Mouse (Mus musculus) embryonic facial prominence, embryonic 11.5 days (tissue): ENCODE data around the gene Mgll. TPM values are rescaled to one million over a fixed set of nuclear protein-coding genes. Genes with fewer than 3 reads are reported as not detected.

Source experiments
- ATAC-seq: fragments of 200-750 bp; cut with Nextera tagmentation; replicated peaks from 2 replicates; pipeline ENCODE4 v1.8.0; 2017; ENCODE audit warnings: low read depth; ENCODE audit not compliant: insufficient number of reproducible peaks, low FRiP score, low TSS enrichment
- DNase-seq: peaks from one replicate; pipeline ENCODE4 v3.0.0-alpha.2; 2015; ENCODE audit warnings: low spot score
- H3K27ac ChIP-seq: fragments of 300-500 bp; sonication (generic); replicated peaks from 2 replicates; pipeline ENCODE4 v1.5.1; 2014; ENCODE audit warnings: mild to moderate bottlenecking, low read depth, low read length, control low read depth
- H3K27me3 ChIP-seq: fragments of 300-500 bp; sonication (generic); 2 replicates; pipeline ENCODE4 v1.6.1; 2014; ENCODE audit warnings: mild to moderate bottlenecking, low read length, moderate library complexity, mixed read lengths; ENCODE audit not compliant: control insufficient read depth, insufficient read depth
- H3K36me3 ChIP-seq: fragments of 300-500 bp; sonication (generic); replicated peaks from 2 replicates; pipeline ENCODE4 v1.6.1; 2014; ENCODE audit warnings: low read depth, mild to moderate bottlenecking, low read length, moderate library complexity, mixed read lengths; ENCODE audit not compliant: control insufficient read depth, insufficient read depth
- H3K4me1 ChIP-seq: fragments of 300-500 bp; sonication (generic); 2 replicates; pipeline ENCODE4 v1.6.1; 2014; ENCODE audit warnings: low read length, mixed read lengths; ENCODE audit not compliant: control insufficient read depth, insufficient read depth
- H3K4me2 ChIP-seq: fragments of 300-500 bp; sonication (generic); 2 replicates; pipeline ENCODE4 v1.6.1; 2014; ENCODE audit warnings: low read depth, mild to moderate bottlenecking, control low read depth, low read length, moderate library complexity
- H3K4me3 ChIP-seq: fragments of 300-500 bp; sonication (generic); 2 replicates; pipeline ENCODE4 v1.5.1; 2014; ENCODE audit warnings: low read depth, low read length, control low read depth
- H3K9ac ChIP-seq: fragments of 300-500 bp; sonication (generic); replicated peaks from 2 replicates; pipeline ENCODE4 v1.6.1; 2014; ENCODE audit warnings: mild to moderate bottlenecking, control low read depth, low read length
- H3K9me3 ChIP-seq: fragments of 300-500 bp; sonication (generic); replicated peaks from 2 replicates; pipeline ENCODE4 v1.6.1; 2016; ENCODE audit warnings: mild to moderate bottlenecking, low read length, inconsistent platforms, mixed read lengths; ENCODE audit not compliant: control insufficient read depth
- WGBS: fragments of 180-500 bp; shearing (Covaris S2); extraction: QIAGEN DNeasy Blood & Tissue Kit; methylation state at CpG from one replicate; pipeline ENCODE4 v1.1.7; 2014; 5-methylcytosine and 5-hydroxymethylcytosine counted together
- polyA plus RNA-seq: library from polyadenylated mRNA; unstranded; fragments of >200 nt; fragmentation: Nextera tagmentation; extraction: Ambion mirVana; gene quantifications from 2 replicates; pipeline ENCODE4 v1.2.1, GENCODE M21; 2014

Gene Mgll
- polyA plus RNA-seq, 1 experiment from 2014 or later, result 3.0 TPM

- WGBS, result 86% methylated on average over 17 of the region's 17 CpGs
- DNase-seq, result no peak
- H3K9me3 ChIP-seq, result no peaks in the 10 kb centered on the region
Observed at GRCm38 (mm10) chr6:88804966-88805577, 80.9 kb downstream of the Mgll start.

DNA sequence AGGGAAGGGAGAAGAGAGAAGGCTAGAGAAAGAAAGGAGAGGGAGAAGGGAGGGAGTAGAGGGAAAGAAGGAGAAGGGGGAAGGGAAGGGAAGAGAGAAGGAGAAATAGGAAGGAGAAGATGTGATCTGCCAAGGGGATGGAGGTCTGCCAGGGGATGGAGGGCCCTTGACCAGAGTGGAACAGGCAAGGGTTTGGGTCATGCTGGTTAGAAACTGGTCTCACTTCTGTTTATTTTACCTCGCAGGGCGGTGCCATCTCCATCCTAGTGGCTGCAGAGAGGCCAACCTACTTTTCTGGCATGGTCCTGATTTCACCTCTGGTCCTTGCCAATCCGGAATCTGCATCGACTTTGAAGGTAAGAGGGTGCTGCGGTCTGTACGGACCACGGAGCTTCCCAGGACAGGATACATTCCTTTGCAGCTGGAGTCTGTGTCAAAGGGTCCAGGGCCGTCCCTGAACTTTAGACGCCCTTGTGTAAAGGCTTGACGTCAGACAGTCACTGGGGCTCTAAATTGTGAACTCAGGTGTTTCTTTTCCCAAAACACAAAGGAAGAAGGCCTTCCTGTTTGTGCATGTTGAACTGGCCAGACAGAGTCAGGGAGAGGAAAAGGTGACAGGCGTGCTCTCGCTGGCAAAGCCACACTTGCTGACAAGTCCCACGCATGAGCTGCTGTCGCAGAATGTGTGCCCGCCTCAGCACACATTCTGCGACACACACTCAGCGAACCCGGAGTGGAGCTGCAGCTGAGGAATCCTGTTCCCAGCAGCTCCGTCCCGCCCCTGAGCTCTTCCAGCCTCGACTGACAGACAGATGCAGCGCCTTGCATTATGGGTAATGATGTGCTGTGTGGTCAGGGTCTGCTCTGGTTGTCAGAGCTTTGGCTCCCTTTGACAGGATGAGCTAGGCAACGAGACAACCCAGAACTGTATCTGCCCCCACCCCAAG lies 85.2 kb downstream of the Mgll start:
- Histone ChIP-seq H3K27ac (no peak overlapping the region), H3K9me3 (no peaks in the 10 kb centered on the region), H3K36me3 (no peaks in the 10 kb centered on the region), H3K27me3 (no peaks in the 10 kb centered on the region), H3K4me3 (no peak overlapping the region), H3K9ac (no peak overlapping the region), H3K4me1 (no peaks in the 10 kb centered on the region), H3K4me2 (no peak overlapping the region)
- DNase-seq, result no peak
- WGBS, result 69% methylated on average over 23 of the region's 23 CpGs
- 0 out of 2 replicates have a peak, but pooled peaks have one; percentile 3 for ATAC-seq

More at GRCm38 (mm10) chr6:88804966-88805577, 80.9 kb downstream of the Mgll start:
- H3K36me3 ChIP-seq, result no peaks in the 10 kb centered on the region
- H3K27me3 ChIP-seq, result no peaks in the 10 kb centered on the region
- no peak overlapping the region for H3K27ac ChIP-seq
- H3K9ac ChIP-seq, result no peak overlapping the region
- no peaks in the 10 kb centered on the region for H3K4me1 ChIP-seq
- H3K4me3 ChIP-seq, result no peak overlapping the region
- H3K4me2 ChIP-seq, result no peak overlapping the region
- ATAC-seq, result no peak

DNA sequence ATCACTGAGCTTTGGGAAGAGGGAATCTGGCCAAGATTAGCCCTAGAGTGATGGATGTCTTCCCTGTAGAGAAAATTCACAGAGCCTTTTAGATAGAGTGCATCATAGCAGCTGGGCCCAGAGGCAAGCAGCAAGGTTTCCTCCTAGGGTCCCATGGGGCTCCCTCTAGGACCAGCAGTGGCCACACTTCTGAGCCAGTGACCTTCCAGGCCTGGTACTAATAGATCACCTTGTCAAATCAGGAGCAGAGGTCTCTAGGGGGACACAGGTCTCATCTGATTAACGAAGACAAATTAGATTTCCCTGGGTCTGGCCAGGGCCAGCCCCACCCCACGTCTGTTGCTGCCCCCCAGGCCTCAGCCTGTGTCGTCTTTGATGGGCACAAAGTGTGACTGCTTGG lies 86.1 kb downstream of the Mgll start:
- 47% methylated on average over 3 of the region's 3 CpGs for WGBS
- Histone ChIP-seq H3K27ac (no peak overlapping the region), H3K36me3 (no peaks in the 10 kb centered on the region), H3K4me1 (no peaks in the 10 kb centered on the region), H3K4me3 (no peak overlapping the region), H3K4me2 (no peak overlapping the region), H3K27me3 (no peaks in the 10 kb centered on the region), H3K9me3 (no peaks in the 10 kb centered on the region), H3K9ac (no peak overlapping the region)
- DNase-seq, result no peak
- peak; percentile 53; the same call in 1 of the 2 replicates for ATAC-seq

GRCm38 (mm10) chr6:88811396-88811795 lies 87.2 kb downstream of the Mgll start:
- no peak overlapping the region for H3K4me2 ChIP-seq
- DNase-seq (no peak), ATAC-seq (no peak)
- H3K4me3 ChIP-seq, result no peak overlapping the region
- H3K9ac ChIP-seq, result no peak overlapping the region
- H3K36me3 ChIP-seq, result no peaks in the 10 kb centered on the region
- no peak overlapping the region for H3K27ac ChIP-seq
- no peaks in the 10 kb centered on the region for H3K9me3 ChIP-seq
- no peaks in the 10 kb centered on the region for H3K4me1 ChIP-seq
- no peaks in the 10 kb centered on the region for H3K27me3 ChIP-seq
- 55% methylated on average over 3 of the region's 7 CpGs for WGBS

DNA sequence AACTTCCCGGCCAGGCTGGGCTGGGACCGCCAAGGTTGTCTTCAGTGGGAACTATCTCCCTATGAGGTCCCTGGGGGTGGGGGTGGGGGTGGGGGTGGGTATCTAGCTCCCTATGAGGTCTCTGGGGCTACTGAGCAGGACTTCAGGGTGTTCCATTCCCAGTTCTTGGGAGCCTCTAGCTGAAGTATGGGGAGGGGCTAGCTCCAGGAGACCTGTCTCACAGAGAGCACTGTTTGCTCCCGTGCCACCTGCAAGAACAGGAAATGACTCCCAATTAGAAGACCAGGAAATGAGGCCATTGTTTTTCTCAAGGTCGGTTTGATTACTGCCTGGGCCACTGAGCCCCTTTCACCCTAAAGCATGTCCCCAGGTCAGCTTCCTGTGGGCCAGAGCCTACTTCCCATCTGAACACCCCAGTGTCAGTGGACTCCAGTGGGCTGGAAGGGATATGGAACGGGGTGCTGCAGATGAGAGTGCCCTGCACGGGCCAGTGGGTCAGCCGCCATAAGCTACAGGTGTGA lies 87.7 kb downstream of the Mgll start:
- no peak overlapping the region for H3K27ac ChIP-seq
- no peaks in the 10 kb centered on the region for H3K4me1 ChIP-seq
- no peak overlapping the region for H3K4me3 ChIP-seq
- ATAC-seq, result no peak
- WGBS, result 47% methylated on average over 7 of the region's 7 CpGs
- H3K27me3 ChIP-seq, result no peaks in the 10 kb centered on the region
- no peaks in the 10 kb centered on the region for H3K36me3 ChIP-seq
- DNase-seq, result no peak
- no peak overlapping the region for H3K4me2 ChIP-seq
- no peaks in the 10 kb centered on the region for H3K9me3 ChIP-seq
- no peak overlapping the region for H3K9ac ChIP-seq

DNA sequence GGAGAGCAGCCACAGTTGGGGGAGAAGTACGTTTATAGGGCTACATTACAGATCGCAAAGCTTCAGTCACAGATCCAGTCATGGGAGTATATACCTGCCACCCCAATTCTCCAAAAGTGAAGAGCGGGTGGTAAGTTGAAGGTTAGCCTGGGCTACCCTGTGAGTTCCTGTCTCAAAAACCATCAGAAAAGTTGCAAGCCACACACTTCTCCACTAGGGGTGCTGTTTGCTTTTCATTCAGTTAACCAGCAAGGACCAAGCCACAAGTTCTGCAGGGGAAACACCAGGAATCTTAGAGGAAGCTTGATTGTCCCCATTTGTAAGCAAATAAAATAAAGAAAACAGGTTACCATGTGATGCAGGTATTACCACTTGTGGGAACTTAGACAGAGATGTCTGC lies 88.7 kb downstream of the Mgll start:
- no peaks in the 10 kb centered on the region for H3K27me3 ChIP-seq
- no peak for ATAC-seq
- no peaks in the 10 kb centered on the region for H3K4me1 ChIP-seq

DNA sequence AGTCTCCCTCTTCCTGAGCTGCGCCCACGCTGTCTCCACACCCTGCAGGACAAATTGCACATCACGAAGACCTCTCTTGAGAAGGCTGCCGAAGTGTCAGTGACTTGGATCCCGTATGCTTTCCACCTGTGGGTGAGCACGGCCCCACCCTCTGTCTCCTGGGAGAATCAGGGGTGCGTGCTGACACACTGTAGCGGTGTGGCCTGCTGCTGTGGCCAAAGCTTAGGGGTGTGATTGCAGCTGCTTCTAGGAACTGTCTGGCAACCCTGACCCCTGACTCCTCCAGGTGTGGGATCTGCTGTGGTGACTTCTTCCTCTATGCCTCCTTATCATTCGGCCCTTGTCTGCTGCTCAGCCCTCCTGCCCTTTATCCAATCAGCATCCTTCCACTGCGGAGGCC lies 89.6 kb downstream of the Mgll start:
- no peak overlapping the region for H3K4me3 ChIP-seq
- DNase-seq (no peak), ATAC-seq (no peak)
- WGBS, result 80% methylated on average over 10 of the region's 10 CpGs
- no peaks in the 10 kb centered on the region for H3K9me3 ChIP-seq
- H3K4me2 ChIP-seq, result no peak overlapping the region
- H3K27me3 ChIP-seq, result no peaks in the 10 kb centered on the region
- H3K27ac ChIP-seq, result no peak overlapping the region
- H3K4me1 ChIP-seq, result no peaks in the 10 kb centered on the region
- no peak overlapping the region for H3K9ac ChIP-seq
- H3K36me3 ChIP-seq, result no peaks in the 10 kb centered on the region

More for the DNA sequence above, 88.7 kb downstream of the Mgll start:
- DNase-seq, result peak; percentile 73
- H3K4me3 ChIP-seq, result no peak overlapping the region
- H3K36me3 ChIP-seq, result no peaks in the 10 kb centered on the region
- H3K9ac ChIP-seq, result no peak overlapping the region
- no peak overlapping the region for H3K27ac ChIP-seq
- no peak overlapping the region for H3K4me2 ChIP-seq
- no peaks in the 10 kb centered on the region for H3K9me3 ChIP-seq
- WGBS, result 68% methylated on average over 3 of the region's 3 CpGs

DNA sequence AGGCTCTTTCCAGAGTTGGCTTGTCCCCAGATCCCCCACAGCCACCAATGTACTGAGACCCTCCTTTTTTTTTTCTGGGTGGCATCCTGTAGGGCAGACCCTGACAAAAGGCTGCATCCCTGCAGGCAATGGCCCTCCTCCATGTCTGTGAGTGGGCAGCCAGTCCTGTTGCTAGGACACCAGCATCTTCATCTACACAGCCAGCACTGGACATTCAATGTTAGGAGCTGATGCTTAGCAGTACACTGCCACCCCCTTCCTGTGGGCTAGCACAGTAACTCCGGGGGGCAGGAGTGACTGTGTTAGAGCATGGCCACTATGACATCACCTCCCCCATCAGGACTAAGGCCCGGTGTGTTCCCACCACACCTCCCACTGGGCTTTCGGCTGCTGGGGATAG lies 90.8 kb downstream of the Mgll start:
- no peak overlapping the region for H3K4me2 ChIP-seq
- no peaks in the 10 kb centered on the region for H3K27me3 ChIP-seq
- DNase-seq (no peak), ATAC-seq (no peak)
- H3K9me3 ChIP-seq, result no peaks in the 10 kb centered on the region
- no peaks in the 10 kb centered on the region for H3K4me1 ChIP-seq
- H3K36me3 ChIP-seq, result no peaks in the 10 kb centered on the region
- 73% methylated on average over 3 of the region's 3 CpGs for WGBS
- H3K4me3 ChIP-seq, result no peak overlapping the region
- H3K27ac ChIP-seq, result no peak overlapping the region
- H3K9ac ChIP-seq, result no peak overlapping the region
